Mouse (Mus musculus): ENCODE measurements at regions not wholly inside any gene's neighbourhood (a gene's known extent, or its start where the extent isn't known, plus 50 kb on each side); places are given as distances from the start of the nearest gene placed in this dataset.
"Not testable (repeated sequence)": the region's sequence is repeated elsewhere in the genome, so short reads cannot be mapped to it uniquely, and the experiment has no call there.

DNA sequence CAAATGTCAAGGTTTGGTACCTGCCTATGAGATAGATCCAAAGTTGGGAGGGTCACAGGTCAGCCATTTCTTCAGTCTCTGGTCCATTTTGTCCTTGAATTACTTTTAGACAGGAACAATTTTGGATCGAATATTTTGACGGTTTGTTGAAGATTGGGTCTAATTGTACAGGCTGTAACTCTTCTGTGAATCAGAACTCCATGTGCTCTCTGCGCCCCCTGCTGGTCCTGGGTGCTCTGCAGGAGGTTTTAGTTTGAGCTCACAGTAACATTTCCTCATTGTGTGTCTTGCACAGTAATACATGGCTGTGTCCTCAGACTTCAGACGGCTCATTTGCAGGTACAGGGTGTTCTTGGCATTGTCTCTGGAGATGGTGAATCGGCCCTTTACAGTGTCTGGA lies 158.1 kb downstream of the Adam6a start:
- not testable (repeated sequence) for TF ChIP-seq CTCF (IDR thresholded peaks at IDR 0.05; ENCODE audit: insufficient read depth, low read length); POLR2A (IDR thresholded peaks at IDR 0.05; ENCODE audit: borderline replicate concordance, extremely low read depth, low read depth, low read length)

All from lung, adult 2 months (tissue).